Mouse (Mus musculus) spleen, postnatal 14 days (tissue): ENCODE measurements around the gene Comp.

Experiments used
- DNase-seq, 2 experiments: peaks; one replicate each; pipeline ENCODE4 v3.0.0; 2021 to 2022; ENCODE audit warnings: low spot score in 2 of 2

Gene Comp

DNA sequence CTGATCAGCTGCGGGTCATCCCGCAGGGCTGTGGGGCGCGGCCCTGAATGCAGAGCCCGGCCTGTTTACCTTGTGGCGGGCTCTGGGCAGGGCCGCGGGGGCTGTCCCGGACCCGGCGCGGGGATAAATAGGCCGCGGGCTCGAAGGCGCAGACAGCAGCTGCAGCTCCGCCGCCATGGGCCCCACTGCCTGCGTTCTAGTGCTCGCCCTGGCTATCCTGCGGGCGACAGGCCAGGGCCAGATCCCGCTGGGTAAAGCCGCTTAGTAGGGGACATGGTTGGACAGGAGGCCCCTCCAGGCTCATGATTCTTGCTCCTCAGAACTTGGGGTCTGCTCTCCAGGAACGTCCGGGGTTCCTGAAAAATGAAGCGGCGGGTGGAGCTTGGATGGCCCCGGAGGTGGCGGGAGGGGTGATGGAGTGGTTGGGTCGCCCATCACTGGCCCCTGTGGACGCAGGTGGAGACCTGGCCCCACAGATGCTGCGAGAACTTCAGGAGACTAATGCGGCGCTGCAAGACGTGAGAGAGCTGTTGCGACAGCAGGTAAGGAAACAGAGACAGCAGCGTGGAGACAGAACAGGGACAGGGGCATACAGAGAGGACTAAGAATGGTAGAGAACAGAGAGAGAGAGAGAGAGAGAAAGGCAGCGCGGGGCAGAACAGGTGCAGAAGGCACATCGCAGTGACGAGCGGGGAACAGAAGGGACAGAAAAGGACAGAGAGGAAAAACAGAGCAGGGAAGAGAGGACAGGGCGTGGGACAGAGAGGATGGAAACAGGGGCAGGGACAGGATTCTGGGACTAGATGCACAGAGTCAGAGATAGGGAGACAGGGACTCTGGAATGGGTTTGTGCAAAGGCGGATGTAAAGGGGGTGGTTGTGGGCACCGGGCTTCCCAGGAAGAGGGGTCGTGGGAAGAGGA lies at the start of gene Comp:
TSS of gene Comp (plus strand) at position 162 of the 921 bp plus-strand sequence.
- DNase-seq: no peak

DNA sequence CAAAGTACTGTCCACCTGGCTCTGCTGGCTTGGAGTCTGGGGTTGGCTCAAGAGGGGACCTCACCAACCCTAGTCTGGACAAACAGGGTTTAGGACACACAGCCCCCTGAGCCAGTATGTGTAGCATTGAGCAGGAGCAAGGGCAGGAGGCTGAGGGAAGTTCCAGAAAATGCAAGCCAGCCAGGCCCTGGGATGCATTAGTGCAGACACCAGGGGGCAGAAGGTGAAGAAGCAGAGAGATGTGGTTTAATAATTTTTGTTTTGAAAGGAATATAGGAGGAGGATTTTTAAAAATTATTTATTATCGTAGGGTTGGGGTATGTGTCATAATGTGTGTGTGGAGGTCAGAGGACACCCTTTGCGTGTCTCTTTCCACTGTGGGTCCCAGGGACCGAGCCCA lies 49.6 kb upstream of the Comp start:
- no peak for DNase-seq

DNA sequence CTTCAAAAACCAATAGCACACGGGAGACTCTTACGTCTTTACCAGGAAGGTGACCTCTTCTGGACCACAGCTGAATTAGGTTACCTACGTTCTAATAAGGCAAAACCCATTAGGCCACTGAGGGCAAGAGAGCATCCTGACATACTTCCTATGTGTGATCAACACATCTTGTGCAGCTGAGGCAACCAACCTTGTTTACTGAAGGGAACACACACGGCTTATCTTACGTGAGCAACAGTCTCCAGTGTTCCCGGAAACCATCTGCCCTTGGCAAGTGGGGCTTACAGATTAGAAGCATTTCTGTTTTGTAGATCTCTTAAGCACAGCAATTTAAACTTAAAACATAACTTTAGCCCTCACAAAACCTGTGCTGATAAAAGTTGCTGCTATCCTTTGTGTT lies 45.8 kb upstream of the Comp start:
- no peak for DNase-seq

DNA sequence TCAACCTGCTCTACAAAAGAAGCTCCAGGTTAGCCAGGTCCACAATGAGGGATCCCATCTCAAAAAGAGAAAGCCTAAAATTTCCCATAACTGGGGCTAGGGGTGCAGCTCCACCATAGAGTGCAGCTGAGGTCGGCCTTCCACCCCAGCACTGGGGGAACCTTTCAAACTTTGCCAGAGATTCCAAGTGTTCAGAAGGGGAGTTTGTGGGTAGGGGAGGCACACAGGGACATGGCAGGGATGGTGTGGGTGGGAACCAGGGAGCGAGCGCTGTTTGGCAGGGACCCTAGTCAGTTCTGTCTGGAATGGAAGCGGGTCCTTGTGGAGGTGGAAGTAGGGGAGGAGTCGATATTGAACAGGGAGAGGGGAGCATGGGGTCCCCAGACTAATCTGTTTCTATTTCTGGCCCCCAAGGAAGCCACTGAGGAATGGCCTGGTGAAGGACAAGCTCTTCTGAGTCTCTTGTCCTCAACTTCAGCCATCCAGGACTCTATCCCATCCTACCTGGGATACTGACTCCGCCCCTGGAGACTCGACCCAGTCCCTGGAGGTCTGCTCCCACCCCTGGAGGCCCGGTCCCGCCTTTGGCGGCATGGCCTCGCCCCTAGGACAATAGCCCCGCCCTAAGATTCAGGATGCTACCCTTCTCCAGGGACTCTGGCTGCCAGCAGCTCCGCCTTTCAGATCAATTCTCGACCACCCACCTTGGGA lies 44.1 kb upstream of the Comp start, which contains the start of gene Gdf1:
TSS of gene Gdf1 (plus strand) at position 694 of the 711 bp plus-strand sequence.
- no peak for DNase-seq

DNA sequence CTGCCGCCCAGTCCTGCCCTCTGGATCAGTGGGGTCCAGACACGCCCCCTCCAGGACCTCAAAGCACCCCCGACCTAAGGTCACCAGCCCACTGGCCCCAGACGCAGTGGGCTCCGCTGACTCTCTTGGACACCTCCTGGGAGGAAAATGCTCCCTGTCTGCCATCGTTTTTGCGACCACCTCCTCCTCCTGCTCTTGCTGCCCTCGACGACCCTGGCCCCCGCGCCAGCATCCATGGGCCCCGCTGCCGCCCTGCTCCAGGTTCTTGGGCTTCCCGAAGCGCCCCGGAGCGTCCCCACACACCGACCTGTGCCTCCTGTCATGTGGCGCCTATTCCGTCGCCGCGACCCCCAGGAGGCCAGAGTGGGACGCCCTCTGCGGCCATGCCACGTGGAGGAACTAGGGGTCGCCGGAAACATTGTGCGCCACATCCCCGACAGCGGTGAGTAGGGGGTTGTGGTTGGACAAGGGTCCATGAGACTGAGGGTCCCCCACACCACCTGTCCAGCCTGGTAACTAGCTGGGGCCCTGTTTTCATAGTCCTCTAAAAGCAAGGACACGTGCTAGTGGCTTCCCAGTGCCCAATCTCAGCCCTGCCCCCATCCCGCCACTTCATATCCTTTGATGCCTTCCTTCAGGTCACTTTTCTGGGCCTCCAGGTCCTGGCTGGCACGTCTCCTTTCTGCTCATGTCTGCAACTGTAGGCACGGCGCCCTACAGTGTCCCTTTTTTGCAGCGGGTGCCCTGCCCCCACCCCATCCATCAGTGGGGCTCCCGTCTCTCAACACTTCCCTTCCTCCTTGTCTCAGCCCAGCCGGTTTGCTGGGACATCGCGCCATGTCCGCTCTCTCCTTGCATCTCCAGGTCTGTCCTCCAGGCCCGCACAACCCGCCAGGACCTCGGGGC lies 43.3 kb upstream of the Comp start:
- no peak for DNase-seq

DNA sequence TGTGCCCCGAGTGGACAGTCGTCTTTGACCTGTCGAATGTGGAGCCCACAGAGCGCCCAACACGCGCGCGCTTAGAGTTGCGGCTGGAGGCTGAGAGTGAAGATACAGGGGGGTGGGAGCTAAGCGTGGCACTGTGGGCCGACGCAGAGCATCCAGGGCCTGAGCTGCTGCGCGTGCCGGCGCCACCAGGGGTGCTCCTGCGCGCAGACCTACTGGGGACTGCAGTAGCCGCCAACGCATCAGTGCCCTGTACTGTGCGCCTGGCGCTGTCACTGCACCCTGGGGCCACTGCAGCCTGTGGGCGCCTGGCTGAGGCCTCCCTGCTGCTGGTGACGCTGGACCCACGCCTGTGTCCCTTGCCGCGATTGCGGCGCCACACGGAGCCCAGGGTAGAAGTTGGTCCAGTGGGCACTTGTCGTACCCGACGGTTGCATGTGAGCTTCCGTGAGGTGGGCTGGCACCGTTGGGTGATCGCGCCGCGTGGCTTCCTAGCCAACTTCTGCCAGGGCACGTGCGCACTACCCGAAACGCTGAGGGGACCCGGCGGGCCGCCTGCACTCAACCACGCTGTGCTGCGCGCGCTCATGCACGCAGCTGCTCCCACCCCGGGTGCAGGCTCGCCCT lies 42.5 kb upstream of the Comp start:
- no peak for DNase-seq

DNA sequence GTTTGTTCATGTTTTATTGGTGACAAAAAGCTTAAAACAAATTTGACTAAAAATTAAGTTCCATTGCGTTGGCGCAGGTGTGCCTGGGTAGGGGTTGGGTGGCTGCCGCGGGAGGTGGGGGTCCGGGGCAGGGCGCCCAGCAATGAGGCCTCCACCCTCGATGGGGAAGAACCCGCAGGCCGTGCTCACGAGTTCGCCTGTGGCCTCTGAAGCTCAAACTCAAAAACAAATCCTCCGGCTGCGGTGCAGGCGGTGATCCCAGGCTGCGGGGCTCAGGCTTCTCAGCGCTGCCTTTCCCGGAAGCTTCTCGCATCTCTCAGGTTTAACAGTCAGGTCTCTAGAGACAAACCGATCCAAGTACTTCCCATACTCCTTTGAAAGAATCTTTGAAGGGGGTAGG lies 41.8 kb upstream of the Comp start:
- no peak for DNase-seq

DNA sequence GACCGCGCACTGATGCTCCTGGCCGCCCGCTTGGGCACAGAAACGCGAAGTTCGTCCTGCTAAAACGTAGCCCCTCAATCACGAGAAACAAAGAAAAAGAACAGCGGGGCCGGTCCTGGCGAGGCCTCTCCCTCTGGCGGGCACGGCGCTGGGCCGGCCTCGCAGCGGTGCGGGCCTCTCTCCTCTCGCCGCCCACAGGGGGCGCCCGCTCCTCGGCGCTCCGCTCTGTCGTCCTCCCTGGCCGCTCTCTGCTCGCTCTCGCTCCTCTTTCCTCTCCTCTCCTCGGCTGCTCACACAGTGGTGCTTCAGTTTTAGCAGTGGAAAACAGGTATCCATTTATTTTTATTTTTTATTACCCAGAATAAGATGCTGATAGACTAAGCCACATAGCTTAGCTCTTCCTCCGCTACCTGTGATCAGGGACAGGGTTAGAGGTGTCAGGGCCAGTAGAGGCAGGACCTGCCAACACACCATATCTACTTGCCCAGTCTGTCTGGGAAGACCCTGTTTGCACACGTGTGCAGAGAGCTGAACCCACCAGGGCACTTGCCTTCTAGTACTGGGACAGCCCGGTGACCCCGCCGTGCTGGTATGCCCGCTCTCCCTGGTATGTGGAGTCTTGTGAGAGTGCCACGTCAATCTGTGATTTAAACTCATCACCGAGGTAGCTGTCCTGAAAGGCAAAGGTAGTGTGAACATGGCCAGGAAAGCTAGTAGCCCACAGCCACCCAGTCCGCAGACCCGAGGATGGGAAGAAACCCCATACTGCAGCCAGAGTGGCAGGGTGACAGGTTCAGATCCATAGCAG lies 41.1 kb upstream of the Comp start:
- DNase-seq: no peak

DNA sequence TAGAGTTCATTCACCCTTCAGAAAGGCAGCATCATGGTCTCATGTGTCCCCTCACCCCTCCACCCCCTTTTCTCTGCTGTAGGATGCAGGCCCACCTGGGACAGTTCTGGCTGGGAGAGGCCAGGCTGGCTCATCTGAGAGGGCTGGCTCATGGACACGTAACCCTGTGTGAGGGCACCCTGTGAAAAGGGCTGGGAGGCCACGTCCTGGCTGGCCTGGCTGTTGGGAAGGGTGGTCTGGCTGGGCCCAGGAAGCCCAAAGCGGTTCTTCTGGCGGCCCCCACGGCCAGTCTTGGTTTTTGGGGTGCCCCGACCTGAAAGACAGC lies 40.5 kb upstream of the Comp start:
- DNase-seq: no peak

DNA sequence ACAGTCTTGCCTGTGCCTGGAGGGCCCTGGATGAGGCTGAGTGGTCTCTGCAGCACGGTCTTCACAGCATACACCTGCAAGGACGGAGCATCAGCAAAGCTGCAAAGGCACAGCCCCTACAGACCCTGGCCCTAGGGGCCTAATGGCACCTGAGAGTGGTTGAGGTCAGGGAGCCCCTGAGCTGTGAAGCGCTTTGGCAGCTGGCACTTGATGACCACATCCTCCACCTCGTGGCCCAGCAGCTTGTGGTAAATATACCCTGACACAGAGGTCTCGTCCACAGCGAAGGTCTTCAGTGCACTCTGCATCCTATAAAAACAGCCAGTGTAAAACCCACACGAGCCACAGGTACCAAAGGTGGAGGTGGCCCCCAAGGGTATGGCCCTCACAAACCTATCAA lies 34.4 kb upstream of the Comp start:
- DNase-seq: no peak

DNA sequence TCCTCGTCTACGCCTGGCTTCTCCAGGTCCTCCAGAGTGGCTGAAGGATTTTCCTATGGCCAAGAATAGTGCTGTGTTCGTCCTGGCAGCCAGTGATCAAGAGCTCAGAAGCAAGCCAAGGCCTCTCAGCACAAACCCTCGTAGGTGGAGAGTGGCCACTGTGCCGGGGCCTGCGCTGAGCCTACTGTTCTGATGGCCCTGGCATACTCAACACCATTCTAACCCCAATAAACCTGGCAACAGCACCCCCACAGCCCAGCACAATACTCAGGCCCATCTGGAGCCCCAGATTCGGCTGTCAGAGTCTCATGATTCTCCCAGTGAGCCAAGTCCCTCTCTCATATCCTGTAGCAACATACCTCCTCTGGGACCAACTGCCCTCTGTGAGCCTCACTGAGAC lies 32.7 kb upstream of the Comp start:
- DNase-seq: no peak

DNA sequence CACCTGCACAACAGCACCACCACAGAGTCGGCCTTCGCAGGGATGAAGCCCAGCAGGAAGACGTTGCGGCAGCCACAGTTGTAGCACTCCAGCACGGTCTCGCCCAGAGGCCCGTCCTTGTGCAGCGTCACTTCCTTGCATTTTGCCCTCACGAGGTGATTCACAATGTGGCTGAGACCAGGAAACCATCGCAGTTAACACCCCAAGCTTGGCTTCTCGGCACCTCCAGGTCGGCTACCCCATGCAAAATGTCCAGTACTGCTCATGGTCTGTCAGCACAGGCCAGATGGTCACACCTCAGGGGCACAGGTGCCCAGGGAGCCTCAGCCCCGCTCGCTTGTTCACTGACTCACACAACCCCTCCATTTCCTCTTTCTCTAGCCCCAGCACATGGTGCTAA lies 31.4 kb upstream of the Comp start:
- no peak for DNase-seq

DNA sequence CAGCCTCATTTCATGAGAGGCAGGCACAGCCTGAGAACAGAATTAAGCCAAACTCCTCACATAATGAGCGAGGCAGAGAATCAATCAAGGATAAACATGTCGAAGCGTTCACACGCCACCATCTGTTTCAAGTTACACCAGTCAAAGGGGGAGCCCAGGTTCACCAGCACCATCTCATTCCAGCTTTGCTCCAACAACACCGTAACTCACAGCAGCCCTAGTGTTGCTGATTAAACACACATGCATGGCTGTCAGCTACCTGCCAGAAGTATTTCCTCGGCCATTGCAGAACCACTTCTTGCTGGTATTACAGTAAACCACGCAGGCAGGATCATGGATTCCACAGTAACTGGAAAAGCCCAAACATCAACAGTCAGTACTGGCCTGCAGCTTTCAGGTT lies 30.3 kb upstream of the Comp start:
- no peak for DNase-seq

DNA sequence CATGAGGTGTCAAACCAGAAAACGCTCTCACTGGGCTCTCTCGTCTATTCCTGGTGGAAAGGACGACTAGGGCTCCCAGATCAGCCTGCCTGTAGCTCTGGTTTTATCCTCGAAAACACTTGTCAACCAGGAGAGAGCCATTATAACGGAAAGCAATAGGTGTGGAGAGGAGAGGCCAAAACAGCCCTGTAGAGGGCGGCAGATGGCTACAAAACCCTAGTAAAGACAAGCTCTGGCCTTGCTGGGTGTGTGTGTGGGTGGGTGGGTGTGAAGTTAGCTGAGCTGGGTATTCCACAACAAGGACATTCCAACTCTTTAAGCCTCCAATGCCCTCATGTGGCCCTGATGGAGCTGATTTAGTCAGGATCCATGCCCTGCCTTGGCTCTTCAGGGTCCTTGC lies 29.7 kb upstream of the Comp start:
- peak in 1 of 2 experiments; percentile 34 for DNase-seq

DNA sequence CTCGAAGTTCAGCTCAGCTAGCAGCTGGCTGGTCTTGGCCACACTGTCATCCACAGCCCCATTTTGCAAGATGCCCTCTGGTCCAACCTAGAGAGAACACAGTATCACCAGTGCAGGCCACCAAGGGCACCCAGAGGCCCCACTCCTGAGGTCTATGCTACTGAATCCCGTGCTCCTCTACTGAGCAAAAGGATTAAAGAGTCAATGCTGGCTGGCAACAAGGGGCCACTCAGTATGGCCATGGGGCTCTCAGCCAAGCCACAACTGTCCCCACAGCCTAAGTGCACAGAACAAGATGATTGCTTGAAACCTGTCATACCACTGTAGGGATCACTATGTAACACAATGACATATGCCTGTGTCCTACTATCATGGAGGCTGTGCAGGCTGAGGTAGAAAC lies 29.1 kb upstream of the Comp start:
- DNase-seq: no peak

DNA sequence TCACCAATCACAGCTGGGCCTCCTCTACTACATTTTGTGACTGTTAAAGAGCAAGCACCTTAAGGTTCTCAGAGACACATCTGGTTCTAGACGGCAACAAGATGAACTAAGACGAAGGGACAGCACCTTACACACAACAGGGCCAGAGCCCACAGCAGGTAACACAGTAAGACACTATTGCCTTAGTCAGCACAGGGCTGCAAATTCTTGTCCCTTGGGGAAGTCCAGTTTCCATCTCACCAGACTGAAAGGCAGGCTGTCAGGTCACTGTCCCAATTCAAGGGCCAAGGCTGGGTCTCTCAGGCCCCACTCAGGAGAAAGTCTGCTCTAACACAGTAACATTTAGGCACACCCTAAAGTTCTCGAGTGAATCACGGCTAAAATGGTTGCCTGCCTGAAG lies 25.9 kb upstream of the Comp start:
- DNase-seq: no peak

DNA sequence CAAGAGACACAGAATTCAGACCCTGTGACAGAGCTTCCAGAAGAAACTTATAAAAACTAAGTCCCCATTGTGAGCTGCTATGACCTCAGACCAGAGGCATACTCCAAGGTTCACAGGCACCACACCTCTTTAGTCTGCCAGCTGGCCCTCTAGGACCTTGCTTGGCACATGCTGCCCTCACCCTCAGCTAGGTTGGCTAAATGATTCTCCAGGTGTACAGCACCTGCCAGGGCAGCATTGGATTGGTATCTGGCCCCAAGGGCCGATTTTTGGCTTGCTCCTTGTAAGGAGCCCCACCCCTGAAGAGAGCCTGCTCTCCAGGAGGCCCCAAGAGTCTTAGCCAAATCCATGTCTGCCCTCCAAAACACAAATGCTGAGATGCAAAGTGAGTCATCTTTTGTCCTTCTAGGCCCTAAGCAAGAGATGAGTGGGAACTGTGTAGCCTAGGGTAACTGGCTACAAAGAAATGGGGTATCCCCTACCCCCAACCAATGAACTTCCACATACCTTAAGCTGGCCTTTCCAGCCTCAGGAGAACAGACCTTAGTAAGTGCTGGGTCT lies 25.4 kb upstream of the Comp start:
- DNase-seq: no peak

DNA sequence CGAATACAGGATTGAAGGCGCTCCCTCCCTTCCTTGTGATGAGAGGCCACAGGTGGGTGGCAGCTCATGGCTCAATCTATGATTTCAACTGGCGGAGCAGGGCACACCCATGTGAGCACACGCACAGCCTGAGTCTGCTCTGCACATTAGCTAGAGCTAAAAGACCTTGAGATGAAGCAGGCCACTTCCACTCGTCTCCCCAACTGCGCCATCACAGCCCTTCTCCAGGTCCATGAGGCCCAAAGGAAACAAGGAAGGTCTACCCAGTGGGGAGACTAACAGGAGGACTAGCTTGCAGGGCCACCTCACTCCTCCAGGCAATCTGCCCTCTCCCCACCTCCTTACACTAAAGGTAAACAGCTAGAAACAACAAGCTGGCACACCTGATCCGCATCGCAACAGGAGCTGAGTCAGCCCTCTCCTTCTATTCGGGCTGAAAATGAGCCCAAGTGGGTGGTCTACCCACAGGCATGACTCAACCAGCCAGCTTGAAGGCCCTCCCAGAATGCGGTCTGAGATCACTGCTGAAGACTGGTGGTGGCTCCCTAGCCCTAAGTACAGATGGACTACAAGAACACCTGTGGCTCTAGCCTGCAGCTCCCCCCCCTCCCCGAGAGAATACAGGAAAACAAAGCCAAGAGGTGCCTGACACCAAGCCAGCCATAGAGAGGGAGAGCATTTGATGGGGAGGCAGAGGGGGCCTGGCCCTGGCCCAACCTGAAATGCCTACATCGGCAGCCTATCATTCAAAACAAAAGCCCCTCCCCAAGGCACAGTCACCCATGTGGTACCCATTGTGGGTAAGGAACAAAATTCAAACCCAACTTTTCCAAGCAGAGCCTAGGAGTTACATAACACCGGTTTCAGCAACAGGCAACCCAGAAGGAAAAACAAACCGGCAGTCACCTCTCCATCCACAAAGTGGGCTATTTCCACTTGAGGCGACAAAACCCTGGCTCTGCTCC lies 22.0 kb upstream of the Comp start:
- no peak for DNase-seq

DNA sequence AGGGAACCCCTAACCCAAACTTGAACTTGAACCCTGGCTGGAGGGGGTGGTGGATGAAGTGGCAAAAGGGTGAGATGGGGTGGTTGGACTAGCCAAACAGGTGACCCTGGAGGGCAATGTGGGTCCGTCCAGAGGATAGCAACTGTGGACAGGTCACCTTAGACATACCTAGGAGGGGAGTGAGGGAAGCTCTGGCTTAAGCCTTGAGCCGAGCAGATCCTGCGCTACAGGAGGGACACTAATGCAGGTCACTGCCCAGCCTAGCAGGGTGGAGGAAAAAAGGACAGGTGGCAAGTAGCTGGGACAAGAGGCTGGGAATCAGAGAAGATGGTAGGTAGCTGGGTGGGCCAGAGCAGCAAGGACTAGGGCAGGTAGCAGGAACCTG lies 21.4 kb upstream of the Comp start:
- no peak for DNase-seq
